Mouse (Mus musculus): Measurements from ENCODE around the gene Wdr83.
"Not testable (repeated sequence)": the region's sequence is repeated elsewhere in the genome, so short reads cannot be mapped to it uniquely, and the experiment has no call there.

The Wdr83 gene

DNA sequence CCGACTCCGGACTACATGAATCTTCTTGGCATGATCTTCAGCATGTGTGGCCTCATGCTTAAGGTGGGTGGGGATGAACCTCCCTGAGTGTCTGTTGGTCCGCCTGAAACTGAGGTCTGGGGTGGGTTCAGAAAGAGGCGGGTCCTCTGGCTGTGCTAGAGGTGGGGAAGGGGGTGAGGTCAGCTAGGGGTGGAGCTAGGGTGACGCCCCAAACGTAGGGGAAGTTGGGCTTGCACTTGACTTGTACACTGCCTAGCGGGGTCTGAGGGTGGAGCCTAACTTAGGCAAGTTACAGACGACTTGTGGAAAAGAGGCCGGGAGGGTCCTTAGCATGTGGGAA lies at the start of gene Wdr83:
TSS of gene Wdr83 (minus strand) at position 91 of the 340 bp plus-strand sequence.
- DNase-seq (ENCODE audit: low spot score), result no peak

DNA sequence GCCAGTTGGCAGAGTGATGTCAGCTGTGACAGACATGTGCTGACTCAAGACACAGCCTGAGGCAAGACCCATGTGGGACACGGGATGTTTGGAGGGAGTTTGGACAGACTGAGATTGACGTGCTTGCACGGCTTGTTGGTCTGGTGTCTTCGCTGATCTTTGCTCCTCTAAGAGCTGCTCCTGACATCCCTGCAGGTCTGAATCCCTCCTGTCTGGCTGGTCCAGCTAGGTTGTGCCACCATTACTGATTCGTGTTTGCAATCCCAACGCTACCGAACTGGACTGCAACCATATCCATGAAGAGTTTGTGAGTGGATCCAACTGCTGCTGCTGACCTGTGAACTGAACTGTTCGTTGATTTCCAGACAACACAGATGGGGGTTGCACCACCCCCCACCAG lies 42.6 kb upstream of the Wdr83 start:
- no peak for DNase-seq (ENCODE audit: low spot score)

DNA sequence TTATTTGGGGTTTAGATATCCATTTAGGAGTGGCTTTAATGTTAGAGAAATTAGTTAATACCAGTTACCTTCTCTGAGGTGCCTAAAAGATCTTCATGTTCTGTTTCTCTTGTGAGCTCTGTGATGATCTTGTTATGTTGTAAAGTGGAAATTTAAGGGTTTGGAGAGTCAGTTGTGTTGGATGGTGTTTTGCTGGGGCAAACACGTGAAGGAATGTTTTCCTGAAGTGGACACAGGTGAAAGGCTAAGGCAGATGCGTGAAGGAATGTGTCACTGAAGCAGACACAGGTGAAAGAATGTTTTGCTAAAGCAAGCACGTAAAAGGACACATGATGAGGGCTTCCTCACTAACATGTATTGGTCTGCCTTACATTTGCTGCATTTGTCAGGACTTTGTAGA lies 41.9 kb upstream of the Wdr83 start, which contains the start of gene Zfp791:
TSS of gene Zfp791 (minus strand) at position 101 of the 400 bp plus-strand sequence.
- DNase-seq (ENCODE audit: low spot score), result no peak

DNA sequence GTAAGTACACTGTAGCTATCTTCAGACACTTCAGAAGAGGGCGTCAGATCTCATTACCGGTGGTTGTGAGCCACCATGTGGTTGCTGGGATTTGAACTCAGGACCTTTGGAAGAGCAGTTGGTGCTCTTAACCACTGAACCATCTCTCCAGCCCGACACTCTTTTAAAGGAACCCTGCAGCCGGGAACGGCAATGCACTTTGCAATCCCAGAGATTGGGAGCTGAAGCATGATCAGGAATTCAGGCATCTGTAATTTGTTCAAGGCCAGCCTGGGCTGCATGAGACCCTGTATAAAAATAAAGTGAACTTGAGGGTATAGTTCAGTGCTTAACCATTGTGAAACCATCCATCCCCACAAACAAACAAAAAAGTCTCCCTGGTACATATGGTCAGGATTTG lies 39.1 kb upstream of the Wdr83 start:
- not testable (repeated sequence) for DNase-seq (ENCODE audit: low spot score)

DNA sequence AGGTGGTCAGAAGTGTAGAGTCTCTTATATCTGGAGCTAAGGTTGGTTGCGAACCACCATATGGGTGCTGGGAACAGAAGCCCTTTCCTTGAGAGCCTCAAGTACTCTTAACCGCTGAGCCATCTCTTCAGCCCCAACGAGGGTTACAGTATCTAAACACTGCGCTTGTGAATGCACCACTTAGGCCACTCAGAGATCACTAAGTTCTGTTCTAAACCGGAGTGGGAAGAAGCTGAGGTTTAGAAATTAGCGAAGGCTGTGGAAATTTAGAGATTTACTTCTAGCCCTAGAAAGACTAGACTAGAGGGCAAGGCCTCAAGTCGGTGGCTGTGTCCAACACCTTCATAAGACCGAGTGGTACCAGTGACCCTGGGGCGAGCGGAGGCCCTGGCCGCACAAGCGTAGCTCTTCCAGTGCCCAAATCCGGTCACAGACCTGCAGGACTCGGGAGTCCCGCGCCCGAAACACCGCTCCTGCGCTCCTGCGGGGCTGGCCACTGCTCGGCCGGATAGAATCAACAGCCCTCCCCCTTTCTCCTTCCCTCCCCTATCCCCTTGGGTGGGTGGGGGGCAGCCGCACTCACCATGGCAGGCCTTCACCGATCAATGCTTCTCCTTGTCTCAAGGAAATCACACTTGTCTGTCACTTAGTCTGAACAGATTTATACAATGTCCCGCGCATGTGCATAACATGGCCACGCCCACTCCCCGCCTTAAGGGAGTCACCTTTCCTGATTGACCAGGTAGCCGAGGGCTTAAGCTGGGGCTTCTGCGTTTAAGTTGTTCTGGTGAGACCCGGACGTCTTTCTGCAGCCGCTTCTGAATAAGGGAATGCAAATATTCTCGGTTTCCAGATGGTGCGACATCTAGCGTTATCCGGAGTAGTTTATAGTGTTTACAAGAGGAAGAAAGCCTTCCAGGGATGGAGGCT lies 38.2 kb upstream of the Wdr83 start:
- peak; percentile 86 for DNase-seq (ENCODE audit: low spot score)

DNA sequence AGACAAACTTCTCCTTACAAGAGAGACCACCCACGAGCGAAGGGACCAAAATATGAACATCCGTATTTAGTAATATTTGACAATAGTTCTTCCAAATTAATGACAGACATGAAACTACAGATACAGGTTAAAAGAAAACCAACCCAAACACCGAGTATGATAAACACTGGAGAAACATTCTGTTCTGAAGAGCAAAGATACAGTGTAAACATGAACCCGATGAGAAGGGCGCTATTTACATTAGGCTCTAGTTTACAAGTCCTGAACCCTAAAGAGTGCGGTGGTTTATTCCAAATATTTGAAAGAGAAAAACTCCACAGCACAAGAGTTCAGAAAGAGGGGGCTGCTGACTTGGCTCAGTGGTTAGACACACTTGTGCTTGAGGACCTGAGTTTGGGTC lies 35.9 kb upstream of the Wdr83 start:
- DNase-seq (ENCODE audit: low spot score), result no peak

DNA sequence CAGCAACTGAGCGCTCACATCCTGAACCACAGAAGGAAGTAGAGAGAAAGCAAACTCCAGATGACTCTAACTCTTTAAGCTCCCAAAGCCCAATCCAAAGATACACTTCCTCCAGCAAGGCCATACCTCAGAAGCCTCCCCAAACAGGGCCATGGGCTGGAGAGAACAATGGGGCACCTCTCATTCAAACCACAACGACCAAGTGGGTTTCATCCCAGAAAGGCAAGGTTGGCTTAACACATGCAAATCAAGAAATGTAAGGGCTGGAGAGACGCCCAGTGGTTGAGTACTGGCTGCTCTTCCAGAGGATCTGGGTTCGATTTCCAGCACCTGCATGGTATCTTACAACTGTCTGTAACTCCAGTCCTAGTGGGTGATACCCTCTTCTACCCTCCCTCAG lies 34.4 kb upstream of the Wdr83 start:
- DNase-seq (ENCODE audit: low spot score), result no peak

DNA sequence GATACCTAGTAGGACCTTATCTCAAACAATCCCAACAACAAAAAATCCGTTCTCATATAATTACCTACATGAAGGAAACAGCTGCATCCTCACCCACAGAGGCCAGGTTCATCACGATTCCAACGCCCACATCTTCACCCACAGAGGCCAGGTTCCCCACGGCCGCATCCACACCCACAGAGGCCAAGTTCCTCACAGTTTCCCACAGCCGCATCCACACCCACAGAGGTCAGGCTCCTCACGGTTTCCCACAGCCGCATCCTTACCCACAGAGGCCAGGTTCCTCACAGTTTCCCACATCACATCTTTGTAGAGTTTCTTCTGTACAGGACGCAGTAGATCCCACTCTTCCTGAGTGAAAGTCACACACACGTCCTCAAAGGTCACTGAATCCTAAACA lies 32.1 kb upstream of the Wdr83 start:
- no peak for DNase-seq (ENCODE audit: low spot score)

DNA sequence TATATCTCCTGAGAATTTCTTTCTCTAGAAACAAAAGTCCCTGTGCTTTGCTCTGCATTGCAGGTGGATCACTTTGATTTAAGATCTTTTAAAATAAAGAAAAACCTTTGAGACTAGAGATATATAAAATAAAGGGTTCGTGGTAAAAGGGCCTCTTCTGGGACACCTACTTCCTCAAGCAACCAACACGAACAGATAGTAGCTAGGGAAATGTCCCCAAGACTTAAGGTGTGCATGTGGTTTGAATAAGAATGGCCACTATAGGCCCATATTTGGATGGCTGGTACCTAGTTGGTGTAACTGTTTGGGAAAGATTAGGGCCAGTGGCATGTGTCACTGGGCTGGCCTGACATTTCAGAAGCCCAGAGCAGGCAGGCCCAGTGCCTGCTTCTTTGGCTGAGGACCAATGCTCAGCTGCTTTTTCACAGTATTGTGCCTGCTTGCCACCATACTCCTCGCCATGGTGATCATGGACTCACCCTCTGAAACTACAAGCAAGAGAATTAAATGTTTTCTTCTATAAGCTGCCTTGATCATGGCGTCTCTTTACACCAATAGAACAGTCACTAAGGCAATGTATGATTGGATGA lies 19.1 kb upstream of the Wdr83 start:
- DNase-seq (ENCODE audit: low spot score), result no peak

DNA sequence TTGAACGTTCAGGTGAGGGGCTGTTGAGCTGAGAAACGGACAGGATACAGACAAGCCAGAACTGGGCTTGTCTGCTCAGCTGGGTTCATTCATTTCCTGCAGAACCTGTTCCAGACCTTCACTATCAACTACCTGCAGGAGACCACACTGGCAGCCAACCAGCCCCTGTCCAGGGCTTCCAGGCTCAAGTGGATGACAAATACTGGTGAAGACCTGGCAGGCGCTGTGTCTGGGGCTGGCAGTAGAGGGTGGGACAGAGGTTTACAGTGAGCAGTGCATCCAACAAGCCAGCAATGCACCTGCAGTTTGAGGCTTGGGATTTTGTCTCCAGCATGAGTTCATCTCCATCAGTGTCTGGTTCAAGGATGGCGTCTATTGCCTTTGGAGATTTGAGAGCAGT lies 15.7 kb upstream of the Wdr83 start:
- no peak for DNase-seq (ENCODE audit: low spot score)

DNA sequence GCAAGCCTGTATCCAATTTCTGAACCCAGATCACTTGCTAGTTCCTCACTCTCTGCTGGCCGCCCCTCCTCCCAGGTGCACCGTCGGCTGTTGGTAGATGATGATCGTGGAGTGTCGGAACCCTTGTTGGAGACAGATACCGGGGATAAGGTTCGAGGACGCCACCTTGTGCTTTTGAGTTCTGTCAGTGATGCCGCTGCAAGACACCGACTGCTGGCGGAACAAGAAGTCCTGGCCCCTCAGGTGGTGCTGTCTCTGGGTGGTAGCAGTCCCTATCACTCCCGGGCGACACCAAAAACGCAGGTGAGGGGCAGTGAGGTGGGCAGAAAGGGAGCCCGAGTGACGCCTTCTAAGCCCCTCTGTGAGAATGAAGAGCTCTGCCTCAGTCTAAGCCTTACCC lies 15.1 kb upstream of the Wdr83 start:
- no peak for DNase-seq (ENCODE audit: low spot score)

DNA sequence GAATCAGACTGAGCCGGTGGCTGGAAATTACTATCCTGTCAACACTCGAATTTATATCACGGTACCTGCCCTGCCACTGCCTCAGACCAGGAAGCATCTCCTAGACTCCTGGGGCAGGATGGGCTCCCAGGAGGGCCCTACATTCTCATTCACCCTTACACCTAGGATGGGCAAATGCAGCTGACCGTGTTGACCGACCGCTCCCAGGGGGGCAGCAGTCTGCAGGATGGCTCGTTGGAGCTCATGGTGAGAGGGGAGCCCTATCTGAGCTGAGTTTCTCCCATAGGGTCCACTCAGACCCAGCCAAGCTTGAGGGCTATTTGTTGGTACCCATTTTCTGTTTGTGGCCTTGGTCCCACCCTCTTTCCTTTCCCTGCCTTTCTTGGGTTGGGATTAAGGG lies 14.5 kb upstream of the Wdr83 start:
- DNase-seq (ENCODE audit: low spot score), result no peak

DNA sequence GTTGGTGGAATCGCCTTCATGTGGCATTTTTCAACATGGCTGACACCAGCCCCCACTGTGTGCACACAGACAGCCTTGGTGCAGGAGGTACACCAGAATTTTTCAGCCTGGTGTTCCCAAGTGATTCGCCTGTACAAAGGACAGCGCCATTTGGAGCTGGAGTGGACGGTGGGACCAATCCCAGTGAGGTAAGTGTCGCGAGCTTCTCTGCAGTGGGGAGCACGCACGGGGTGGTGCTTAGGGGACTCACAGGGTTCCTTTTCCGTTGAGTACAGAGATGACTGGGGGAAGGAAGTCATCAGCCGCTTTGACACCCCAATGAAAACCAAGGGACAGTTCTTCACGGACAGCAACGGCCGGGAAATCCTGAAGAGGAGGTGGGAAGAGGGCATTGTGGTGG lies 13.9 kb upstream of the Wdr83 start:
- no peak for DNase-seq (ENCODE audit: low spot score)

DNA sequence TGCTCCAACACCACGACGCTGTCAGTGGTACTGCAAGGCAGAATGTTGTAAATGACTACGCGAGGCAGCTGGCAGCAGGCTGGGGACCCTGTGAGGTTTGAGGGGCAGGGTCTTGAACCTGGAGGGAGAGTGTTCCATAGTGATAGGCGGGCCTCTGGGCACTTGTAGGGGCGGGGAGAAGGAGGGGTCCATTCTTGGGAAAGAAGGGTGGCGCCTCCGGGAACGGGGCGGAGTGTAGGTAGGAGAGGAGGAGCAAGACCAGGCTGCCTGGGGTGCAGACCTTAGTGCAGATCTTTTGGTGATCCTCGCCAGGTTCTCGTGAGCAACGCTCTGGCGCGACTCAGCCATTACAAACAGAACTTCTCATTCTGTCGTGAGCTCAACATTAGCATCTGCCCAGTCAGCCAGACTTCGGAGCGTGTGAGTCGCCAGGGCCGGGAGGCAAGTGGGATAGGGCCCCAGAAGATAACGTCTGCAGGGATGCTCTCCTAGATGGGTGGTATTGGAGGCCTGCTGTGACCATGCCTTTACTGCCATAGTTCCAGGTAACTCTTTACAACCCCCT lies 10.5 kb upstream of the Wdr83 start:
- no peak for DNase-seq (ENCODE audit: low spot score)

DNA sequence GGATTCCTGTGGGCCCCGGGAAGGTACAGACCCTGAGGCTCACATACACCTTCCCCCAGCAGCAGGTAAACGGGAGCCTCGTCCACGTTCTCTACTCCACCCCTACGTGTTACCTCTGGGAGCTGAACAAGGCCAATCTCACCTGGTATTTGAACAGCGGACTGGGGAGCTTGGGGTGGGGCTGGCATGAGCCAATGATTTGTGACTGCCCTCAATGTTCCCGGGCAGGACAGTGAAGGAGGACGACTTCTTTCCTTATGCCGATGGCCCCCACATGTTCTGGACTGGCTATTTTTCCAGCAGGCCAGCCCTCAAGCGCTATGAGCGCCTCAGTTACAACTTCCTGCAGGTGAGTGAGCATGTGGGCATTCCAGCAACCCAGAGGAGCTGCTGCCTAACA lies 9.8 kb upstream of the Wdr83 start:
- DNase-seq (ENCODE audit: low spot score), result no peak

DNA sequence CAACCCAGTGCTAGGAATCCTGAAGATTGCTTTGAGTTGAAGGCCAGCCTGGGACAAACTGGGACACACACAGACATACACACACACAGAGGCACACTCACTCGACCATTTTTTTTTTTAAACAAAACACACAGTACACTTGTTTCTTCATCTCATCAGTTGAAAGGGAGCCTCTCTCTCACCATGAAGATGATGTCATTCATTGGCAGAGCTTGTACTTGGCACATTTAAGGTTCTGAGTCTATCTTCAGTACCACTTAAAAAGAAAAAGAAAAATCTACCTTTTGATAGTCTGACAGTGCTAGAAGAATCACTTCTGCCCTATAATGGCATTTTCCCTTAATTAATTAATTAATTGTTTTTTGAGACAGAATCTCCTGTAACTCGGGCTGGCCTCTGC lies 7.7 kb upstream of the Wdr83 start:
- DNase-seq (ENCODE audit: low spot score), result peak; percentile 48

DNA sequence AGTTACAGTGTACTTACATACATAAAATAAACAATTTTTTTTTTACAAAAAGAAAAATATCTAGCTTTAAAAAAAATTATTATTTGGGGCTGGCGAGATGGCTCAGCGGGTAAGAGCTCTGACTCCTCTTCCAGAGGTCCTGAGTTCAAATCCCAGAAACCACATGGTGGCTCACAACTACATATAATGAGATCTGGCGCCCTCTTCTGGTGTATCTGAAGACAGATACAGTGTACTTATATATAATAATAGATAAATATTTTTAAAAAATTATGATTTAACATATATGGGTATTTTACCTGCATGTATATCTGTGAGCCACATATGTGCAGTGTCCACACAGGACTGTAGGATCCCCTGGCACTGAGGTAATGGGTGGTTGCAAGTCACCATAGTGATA lies 5.1 kb upstream of the Wdr83 start:
- DNase-seq (ENCODE audit: low spot score), result no peak

DNA sequence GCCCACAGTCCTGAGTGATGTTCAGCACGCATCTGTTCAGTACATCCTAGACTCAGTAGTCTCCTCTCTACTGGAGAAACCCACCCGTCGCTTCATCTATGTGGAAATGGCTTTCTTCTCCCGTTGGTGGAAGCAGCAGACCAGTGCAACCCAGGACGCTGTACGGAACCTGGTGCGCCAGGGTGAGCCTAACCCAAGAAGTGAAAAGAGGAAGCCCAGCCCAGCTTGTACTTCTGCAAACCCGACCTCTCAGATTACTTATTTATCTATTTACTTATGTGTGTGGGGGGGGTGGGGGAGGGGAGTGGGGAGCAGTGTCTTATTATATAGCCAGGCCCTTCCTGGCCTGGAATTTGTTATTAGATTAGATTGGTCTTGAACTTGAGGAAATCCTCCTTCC lies 3.5 kb upstream of the Wdr83 start:
- no peak for DNase-seq (ENCODE audit: low spot score)

DNA sequence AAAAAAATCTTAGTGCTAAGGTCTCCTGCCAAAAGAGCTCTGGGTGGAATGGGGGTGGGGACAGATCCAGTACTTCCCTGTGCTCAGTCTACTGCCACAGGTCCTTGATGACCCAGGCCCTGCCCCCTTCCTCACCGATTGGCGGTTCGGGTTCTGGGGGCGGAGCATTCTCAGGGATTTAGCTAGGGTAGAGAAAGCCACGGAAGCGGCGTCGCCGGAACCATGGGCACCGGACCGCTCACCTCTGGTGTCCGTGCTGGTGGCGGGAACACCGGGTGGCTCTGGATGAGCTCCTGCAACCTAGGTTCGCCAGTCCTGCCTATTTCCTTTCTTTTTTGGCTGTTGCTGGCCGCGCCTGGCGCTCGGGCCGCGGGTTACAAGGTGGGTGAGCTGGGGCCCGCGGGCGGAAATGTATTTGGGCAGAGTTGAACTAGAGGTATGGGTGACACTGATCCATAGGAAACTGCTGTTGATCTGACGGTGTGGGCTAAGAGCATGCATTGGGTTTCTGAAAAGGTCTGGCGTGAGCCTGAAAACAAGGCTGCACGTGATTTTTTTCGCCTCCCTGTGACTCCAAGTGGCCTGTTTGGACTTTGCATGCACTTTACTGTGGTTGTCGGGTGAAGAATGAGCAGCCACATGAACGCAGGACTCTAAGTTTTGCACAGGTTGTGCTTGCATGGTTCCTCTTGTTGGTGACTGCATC lies 2.2 kb upstream of the Wdr83 start, which contains the start of gene Man2b1:
TSS of gene Man2b1 (plus strand) at position 163 of the 706 bp plus-strand sequence.
- DNase-seq (ENCODE audit: low spot score), result peak; percentile 98

DNA sequence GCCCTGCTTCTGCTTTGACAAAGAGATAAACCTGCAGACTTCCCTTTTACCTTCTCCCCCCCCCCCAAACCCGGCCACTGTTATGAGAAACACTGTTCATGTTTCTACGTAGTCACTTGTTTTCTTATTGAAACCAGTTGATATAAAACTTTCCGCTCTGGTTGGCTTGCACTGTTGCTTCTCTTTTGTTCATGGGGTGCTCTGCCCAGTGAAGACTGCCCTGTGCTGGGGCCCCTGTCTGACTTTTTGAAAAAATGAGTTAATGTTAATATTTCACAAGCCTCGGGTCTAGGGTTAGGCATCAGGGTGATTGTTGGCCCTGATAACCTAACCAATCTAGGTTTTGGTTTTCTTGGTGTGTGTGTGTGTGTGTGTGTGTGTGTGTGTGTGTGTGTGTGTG lies 1.1 kb upstream of the Wdr83 start:
- DNase-seq (ENCODE audit: low spot score), result not testable (repeated sequence)

DNA sequence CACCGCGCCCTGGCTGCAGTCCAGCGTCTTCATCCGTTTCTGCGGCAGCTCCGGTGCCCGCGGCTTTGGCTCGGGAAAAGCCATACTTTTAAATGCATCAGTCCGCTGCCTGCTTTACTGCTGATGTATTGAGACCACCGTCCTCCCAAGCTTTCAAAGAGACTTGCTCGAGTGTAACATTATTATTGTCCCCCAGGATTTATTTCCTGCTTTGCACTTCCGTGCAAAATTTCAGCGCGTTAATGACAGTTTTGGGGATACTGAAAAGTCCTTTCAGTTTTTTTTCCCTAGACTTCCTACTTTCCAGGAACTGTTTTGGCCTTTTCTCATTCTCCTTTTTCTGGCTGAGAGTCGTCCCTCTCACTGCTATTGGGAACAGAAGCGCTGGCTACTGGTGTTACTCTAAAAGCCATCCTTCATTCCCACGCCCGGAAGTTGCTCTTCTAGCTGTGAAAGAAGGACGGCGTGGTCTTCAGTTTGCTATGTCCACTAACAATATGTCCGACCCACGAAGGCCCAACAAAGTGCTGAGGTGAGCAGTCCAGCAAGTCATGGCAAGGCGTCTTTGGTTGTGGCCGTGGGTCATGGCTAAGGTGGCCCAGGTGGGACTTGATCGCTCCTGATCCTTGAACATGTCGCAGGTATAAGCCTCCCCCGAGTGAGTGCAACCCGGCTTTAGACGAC lies 432 bp downstream of the Wdr83 start, which contains the start of gene Wdr83os:
TSS of gene Wdr83os (plus strand) at position 209 of the 684 bp plus-strand sequence.
- DNase-seq (ENCODE audit: low spot score), result peak; percentile 85

DNA sequence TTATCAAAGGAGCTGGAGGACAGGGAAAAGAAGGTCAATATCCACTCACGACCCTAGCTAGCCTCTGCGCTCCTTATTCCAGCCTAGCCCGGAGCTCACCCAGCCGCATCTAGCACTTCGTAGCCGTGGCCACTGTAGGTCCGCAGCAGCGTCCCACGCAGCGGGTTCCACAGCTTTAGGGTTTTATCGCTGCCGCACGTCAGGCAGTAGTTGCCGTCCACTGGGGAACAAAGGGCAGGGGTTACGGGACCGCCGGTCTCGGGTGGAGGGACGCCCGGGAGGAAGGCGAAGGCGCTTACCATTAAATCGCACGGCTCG lies 933 bp downstream of the Wdr83 start:
- DNase-seq (ENCODE audit: low spot score), result no peak
